Mouse (Mus musculus) right cerebral cortex, postnatal 4 days (tissue): ENCODE results near the gene Tmem44.
"Not testable (repeated sequence)": the region's sequence is repeated elsewhere in the genome, so short reads cannot be mapped to it uniquely, and the experiment has no call there.

ENCODE experiments used
- DNase-seq: peaks from one replicate; pipeline ENCODE4 v3.0.0-alpha.2; 2022

Tmem44 gene

DNA sequence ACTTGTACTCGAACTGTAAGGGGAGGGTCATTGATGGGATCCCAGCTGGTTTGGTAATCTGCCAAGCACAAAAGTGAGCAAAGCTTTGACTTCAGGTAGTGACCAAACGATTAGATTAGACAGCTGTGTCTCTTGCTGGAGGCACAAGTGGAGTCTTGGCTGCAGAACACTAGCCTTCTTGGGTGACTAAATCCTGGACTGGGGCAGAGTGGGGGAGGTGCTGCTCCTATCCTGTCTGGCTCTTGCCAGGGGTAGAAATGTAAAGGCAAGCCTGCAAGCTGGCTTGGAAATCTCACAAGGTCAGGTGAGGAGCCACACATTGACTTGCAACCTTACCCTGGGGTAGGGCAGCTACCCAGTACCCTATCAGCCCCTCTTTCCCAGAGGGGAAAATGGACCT, 59.9 kb downstream of the Tmem44 start:
- DNase-seq: no peak

DNA sequence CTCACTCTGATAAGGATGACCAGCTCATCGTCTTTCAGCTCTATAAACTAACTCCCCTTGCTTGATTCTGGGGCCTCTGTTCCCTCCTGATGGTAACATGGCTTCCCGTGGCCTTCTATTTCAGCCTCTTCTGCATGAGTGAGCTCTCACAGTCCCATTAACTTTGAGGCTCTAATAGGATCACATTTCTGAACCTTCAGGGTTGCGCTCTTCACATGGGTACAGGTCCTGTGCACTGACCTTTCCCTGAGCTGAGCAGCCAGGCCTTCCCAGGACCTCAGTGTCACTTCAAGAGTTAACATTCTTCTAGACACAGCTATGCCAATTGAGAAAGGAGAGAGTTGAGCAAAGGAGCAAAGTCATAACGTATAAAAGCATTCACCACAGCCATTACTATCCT, 60.3 kb downstream of the Tmem44 start:
- no peak for DNase-seq

DNA sequence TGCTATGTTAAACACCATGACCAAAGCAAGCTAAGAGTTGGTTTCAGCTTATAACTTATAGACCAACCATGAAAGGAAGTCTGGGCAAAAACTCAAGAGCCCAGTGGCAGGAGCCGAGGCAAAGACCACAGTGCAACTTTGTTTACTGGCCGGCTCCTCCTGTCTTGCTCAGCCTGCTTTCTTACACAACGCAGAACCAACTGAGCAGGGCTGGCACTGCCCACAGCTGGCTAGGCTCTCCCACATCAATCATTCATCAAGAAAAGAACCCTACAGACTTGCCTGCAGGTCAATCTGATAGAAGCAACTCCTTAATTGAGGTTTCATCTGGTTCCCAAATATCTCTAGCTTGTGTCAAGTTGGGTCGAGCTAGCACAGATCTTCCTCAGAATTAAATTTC, 61.0 kb downstream of the Tmem44 start:
- no peak for DNase-seq

DNA sequence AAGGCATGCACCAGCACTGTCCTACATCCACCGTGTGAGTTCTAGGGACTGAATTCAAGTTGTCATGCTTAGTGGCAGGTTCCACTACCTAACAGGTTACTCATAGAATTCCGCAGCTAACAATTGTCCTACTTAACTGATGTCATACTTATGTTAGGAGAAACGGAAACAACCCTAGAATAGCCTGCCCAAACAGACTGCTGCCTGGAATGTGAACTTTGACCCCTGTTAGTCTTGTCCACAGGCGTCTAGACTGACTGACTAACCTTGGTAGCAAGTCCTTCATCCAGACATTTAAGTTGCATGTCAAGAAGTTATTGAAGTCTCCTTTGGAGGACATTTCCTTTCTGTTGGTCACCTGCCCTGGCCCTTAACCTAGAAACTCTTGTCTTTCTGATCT, 64.1 kb downstream of the Tmem44 start:
- no peak for DNase-seq

DNA sequence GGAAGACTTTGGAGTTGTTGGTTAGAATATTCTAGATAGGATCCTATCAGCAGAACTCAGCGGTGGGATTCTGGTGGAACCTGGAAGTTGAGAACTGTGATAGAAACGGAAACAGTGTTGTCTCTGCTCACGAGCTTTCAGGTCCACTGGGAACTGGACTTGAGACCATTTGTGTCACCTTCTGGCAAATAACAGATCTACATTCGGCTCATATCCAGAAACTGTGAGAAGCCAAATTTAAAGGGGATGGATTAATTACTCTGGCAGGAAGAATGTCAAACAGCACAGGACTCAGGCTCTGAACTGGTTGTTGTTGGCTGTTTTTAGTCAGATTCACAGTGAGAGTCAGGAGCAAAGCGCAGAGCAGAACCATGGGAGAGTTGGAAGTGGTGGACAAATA, 72.9 kb downstream of the Tmem44 start:
- no peak for DNase-seq

- no peak for DNase-seq
Measured at GRCm38 (mm10) chr16:30477006-30477405, 73.6 kb downstream of the Tmem44 start.

DNA sequence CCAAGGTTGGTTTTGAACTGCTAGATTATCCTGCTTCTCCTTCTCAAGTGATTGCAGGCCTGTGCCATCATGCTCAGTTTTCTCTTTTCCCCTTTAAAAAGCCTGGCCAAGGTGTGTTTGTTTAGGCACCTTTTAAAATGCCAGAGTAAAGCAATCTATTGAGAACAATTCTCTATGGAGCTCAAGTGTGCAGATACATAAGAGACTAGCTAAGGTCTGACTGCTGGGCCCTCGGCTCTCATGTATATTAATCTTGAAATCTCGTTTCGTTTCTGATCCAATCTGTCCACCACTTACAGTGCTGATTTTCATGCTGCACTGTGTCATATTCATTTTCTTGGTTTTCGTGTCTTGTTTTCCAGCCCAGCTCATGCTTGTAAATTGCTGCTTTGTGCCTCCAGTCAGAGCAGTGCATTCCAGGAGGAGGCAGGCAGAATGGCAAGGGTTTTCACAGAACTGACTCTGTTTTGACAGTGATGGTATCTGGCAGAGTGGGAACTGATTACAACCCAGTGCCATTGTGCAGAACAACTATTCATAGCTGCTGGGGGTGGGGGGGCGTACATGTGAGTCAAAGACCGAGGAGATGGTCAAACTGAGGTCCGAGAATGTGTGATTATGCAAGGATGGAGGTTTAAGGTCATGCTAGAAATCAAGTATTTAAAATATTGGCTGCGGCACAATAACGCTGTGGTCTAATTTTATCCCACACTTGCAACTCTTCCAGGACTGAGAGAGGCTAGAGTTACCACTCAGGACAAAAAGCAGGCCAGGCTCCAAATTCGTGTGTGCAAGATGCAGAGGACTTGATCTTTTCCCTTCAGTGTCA, 74.8 kb downstream of the Tmem44 start:
- no peak for DNase-seq

DNA sequence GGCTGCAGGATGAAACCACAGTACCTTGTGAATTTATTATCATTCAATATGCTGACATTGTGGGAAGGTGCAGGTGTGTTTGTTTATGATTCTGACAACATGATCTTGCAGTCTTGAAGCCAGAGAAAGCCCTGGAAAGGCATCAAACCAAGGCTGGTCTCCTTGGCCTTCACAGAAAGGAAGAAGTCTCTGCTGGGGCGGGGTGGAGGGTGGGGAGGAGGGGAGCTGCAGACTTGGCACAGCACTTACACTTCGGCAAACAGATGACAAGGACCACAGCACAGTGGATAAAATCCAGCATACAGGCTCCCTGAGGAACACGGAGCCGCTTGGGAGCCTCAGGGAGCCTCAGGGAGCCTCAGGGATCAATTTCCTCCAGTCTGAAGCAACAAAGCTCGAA, 78.2 kb downstream of the Tmem44 start:
- DNase-seq: no peak

GRCm38 (mm10) chr16:30471912-30472311, 78.7 kb downstream of the Tmem44 start:
- DNase-seq: no peak

DNA sequence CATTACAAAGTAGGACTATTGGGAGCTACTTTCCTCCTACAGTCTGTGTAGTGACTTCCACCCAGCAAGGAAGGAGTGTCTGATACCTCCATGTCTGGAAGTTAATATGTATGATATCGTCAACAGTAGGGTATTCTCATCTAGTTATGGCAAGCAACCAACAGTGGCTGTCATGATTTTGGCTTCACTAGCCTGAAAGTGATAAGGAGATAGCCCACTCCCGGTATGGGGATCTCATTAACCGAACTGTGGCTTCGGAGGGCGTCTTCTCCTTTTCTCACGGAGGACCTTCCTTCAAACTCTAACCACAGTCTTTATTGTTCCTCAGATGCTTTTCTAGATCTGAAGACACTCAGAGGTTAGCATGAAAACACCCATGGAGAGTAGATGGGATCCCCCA, 81.7 kb downstream of the Tmem44 start:
- no peak for DNase-seq

- no peak for DNase-seq
Measured at GRCm38 (mm10) chr16:30465680-30466298, 84.9 kb downstream of the Tmem44 start.

DNA sequence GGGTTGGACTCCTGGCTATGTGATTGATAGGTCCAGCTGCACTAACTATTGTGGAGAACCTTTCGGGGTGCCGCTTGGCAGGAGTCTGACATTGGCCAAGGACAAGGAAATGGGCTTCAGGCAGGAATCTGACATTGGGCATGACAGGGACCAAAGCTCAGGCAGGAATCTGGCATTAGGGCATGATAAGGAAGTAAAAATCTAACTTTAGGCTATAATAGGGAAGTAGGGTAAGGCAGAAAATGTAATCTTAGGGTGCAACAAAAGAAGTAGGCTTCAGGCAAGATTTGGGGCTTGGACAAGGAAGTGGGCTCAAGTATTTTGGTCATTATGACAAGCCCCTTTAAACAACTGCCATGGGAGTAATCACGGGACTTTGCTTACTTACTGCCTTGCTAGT, 85.9 kb downstream of the Tmem44 start:
- DNase-seq: not testable (repeated sequence)
